Mouse (Mus musculus) B cell, adult (primary cell): Measurements from ENCODE around the gene Ndufa13. TPM values are rescaled to one million over a fixed set of nuclear protein-coding genes. Genes with fewer than 3 reads are reported as not detected.

Experiments used
- total RNA-seq: library from RNA; stranded (reverse); gene quantifications from 4 replicates; pipeline ENCODE4 v1.2.4, GENCODE M21; 2023; ENCODE audit not compliant: inconsistent age

Ndufa13 gene
- 46.3 to 55.9 TPM (median 52.5 TPM) in 4 replicates for total RNA-seq

GRCm38 (mm10) chr8:69902163-69903062, at the start of gene Ndufa13, which contains the start of the genes Tssk6 and Yjefn3:
TSS of gene Ndufa13 (minus strand) at chr8:69902558.
TSS of gene Tssk6 (plus strand) at chr8:69902184.
TSS of gene Yjefn3 (minus strand) at chr8:69902712.

GRCm38 (mm10) chr8:69887289-69888243, 14.8 kb downstream of the Ndufa13 start, which contains the start of gene Cilp2:
TSS of gene Cilp2 (minus strand) at chr8:69887687.

Other genes starting within 250 kb of the Ndufa13 start
- 0.78 to 1.8 TPM (median 1.2 TPM) in 4 replicates for gene Zfp964, start 248.1 kb downstream of the Ndufa13 start, total RNA-seq
- gene Zfp869, start 191.8 kb downstream of the Ndufa13 start, total RNA-seq = 89.5 to 96.5 TPM (median 91.0 TPM) in 4 replicates
- gene Zfp963, start 152.6 kb downstream of the Ndufa13 start, total RNA-seq = 3.4 to 4.0 TPM (median 3.8 TPM) in 4 replicates
- 1.4 to 2.4 TPM (median 2.1 TPM) in 3 of 4 replicates, not detected in the other for gene Gm20422, start 127.7 kb downstream of the Ndufa13 start, total RNA-seq
- 56.8 to 65.3 TPM (median 58.0 TPM) in 4 replicates for gene Atp13a1, start 111.4 kb downstream of the Ndufa13 start, total RNA-seq
- gene Zfp866, start 111.4 kb downstream of the Ndufa13 start, total RNA-seq = 20.5 to 23.7 TPM (median 21.3 TPM) in 4 replicates
- 407 to 426 TPM (median 414 TPM) in 4 replicates for gene Gmip, start 93.9 kb downstream of the Ndufa13 start, total RNA-seq
- 6.2 to 7.4 TPM (median 6.7 TPM) in 4 replicates for gene Lpar2, start 80.1 kb downstream of the Ndufa13 start, total RNA-seq
- 6.1 to 8.6 TPM (median 7.4 TPM) in 4 replicates for gene Pbx4, start 70.1 kb downstream of the Ndufa13 start, total RNA-seq
- 0.16 TPM in 1 of 4 replicates, not detected in the others for gene Cilp2, start 14.9 kb downstream of the Ndufa13 start, total RNA-seq
- 0.67 to 1.2 TPM (median 0.78 TPM) in 4 replicates for gene Tssk6, start 374 bp downstream of the Ndufa13 start, total RNA-seq
- 2.5 to 3.1 TPM in 2 of 4 replicates, not detected in the others for gene Yjefn3, start 154 bp upstream of the Ndufa13 start, total RNA-seq
- 95.7 to 102 TPM (median 98.3 TPM) in 4 replicates for gene Gatad2a, start 93.8 kb upstream of the Ndufa13 start, total RNA-seq
- 125 to 133 TPM (median 128 TPM) in 4 replicates for gene Mau2, start 140.2 kb upstream of the Ndufa13 start, total RNA-seq
- 41.6 to 48.4 TPM (median 45.4 TPM) in 4 replicates for gene Sugp1, start 140.3 kb upstream of the Ndufa13 start, total RNA-seq
- 0.35 to 0.66 TPM in 2 of 4 replicates, not detected in the others for gene Tm6sf2, start 170.4 kb upstream of the Ndufa13 start, total RNA-seq
- not detected in 4 replicates for gene Hapln4, start 180.9 kb upstream of the Ndufa13 start, total RNA-seq
- 0.13 to 0.24 TPM (median 0.20 TPM) in 4 replicates for gene Ncan, start 218.3 kb upstream of the Ndufa13 start, total RNA-seq
- gene Nr2c2ap, start 228.8 kb upstream of the Ndufa13 start, total RNA-seq = 22.5 to 33.6 TPM (median 27.3 TPM) in 4 replicates
- gene Rfxank, start 236.6 kb upstream of the Ndufa13 start, total RNA-seq = 30.4 to 37.4 TPM (median 32.7 TPM) in 4 replicates
- gene Borcs8, start 236.9 kb upstream of the Ndufa13 start, total RNA-seq = 46.7 to 62.2 TPM (median 55.3 TPM) in 4 replicates
- gene Mef2b, start 237.2 kb upstream of the Ndufa13 start, total RNA-seq = 1.6 to 4.9 TPM (median 3.8 TPM) in 4 replicates